Mouse (Mus musculus) MEL (cell line): Measurements from ENCODE around the gene Rdh16f2.
"Not testable (repeated sequence)": the region's sequence is repeated elsewhere in the genome, so short reads cannot be mapped to it uniquely, and the experiment has no call there.

Experiments used
- CTCF ChIP-seq, 3 experiments: IDR thresholded peaks in 2 of 3; conservative IDR thresholded peaks in 1 of 3; 2 replicates each; pipeline ENCODE4 v1.5.1; 2011 to 2012; ENCODE audit warnings: low read length in 3 of 3, low read depth in 2 of 3, mild to moderate bottlenecking in 2 of 3, improper control_type of control experiment in 1 of 3, inconsistent platforms in 1 of 3, mixed read lengths in 1 of 3, moderate library complexity in 1 of 3; ENCODE audit not compliant: control insufficient read depth in 1 of 3, insufficient read depth in 1 of 3, poor library complexity in 1 of 3, severe bottlenecking in 1 of 3
- E2F4 ChIP-seq: IDR thresholded peaks from 2 replicates; pipeline ENCODE4 v1.6.1; 2011; ENCODE audit warnings: low read depth, low read length, improper control_type of control experiment, borderline replicate concordance
- HCFC1 ChIP-seq: IDR thresholded peaks from 2 replicates; pipeline ENCODE4 v1.6.1; 2012; ENCODE audit warnings: low read depth, mild to moderate bottlenecking, inconsistent platforms, low read length, improper control_type of control experiment, moderate library complexity
- MYC ChIP-seq: IDR thresholded peaks from 2 replicates; pipeline ENCODE4 v1.6.1; 2011; ENCODE audit warnings: low read depth, mild to moderate bottlenecking, low read length, improper control_type of control experiment, moderate library complexity
- POLR2A ChIP-seq, 2 experiments: IDR thresholded peaks; 2 replicates each; pipeline ENCODE4 v1.6.1; 2011 to 2012; ENCODE audit warnings: low read length in 2 of 2, mild to moderate bottlenecking in 2 of 2, control low read depth in 1 of 2, improper control_type of control experiment in 1 of 2, low read depth in 1 of 2, moderate library complexity in 1 of 2; ENCODE audit not compliant: control insufficient read depth in 1 of 2, insufficient read depth in 1 of 2, poor library complexity in 1 of 2
- TAL1 ChIP-seq: IDR thresholded peaks from 2 replicates; pipeline ENCODE4 v1.6.1; 2012; ENCODE audit warnings: mild to moderate bottlenecking, inconsistent platforms, low read length, moderate library complexity, mixed read lengths

DNA sequence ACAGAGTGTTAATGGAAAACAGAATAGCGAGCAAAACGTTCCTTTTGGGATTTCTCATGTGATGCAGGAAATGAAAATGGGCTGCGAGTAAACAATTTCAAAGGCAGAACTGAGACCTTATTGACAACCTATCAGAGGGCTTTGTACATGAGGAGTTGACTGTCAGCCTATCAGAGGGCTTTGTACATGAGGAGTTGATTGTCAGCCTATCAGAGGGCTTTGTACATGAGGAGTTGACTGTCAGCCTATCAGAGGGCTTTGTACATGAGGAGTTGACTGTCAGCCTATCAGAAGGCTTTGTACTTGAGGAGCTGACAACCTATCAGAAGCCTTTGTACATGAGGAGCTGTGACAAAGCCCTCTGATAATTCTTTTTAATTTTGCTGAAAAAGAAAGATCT is 50.9 kb downstream of the Rdh16f2 start:
- not testable (repeated sequence) for TF ChIP-seq MYC; TAL1; E2F4; POLR2A (IDR thresholded peaks at IDR 0.05; ENCODE audit: control insufficient read depth in 1 of 2, insufficient read depth in 1 of 2, low read depth in 1 of 2, low read length in 2 of 2, poor library complexity in 1 of 2); CTCF (IDR thresholded peaks at IDR 0.05 in 2 of 3, conservative IDR thresholded peaks at IDR 0.05 in 1 of 3; ENCODE audit: control insufficient read depth in 1 of 3, insufficient read depth in 1 of 3, low read depth in 2 of 3, low read length in 3 of 3, poor library complexity in 1 of 3, severe bottlenecking in 1 of 3); HCFC1
